Mouse (Mus musculus): ENCODE results near the gene Cd47.

GRCm38 (mm10) chr16:49753318-49753717 is 47.0 kb upstream of the Cd47 start:
- TF ChIP-seq POLR2A (IDR thresholded peaks at IDR 0.05; ENCODE audit: insufficient read length, low read depth), result no peak
- TF ChIP-seq E2F4 (IDR thresholded peaks at IDR 0.05; ENCODE audit: insufficient read depth), result no peak
- TF ChIP-seq USF1 (IDR thresholded peaks at IDR 0.05; ENCODE audit: low read depth), result no peak
- TF ChIP-seq POLR2AphosphoS2 (IDR thresholded peaks at IDR 0.05; ENCODE audit: insufficient read length, low read depth), result no peak
- no peak for TF ChIP-seq SRF (IDR thresholded peaks at IDR 0.05; ENCODE audit: control insufficient read depth, insufficient read length, low read depth)
- no peak for TF ChIP-seq MYOG (IDR thresholded peaks at IDR 0.05; ENCODE audit: control insufficient read depth in 1 of 3, insufficient read depth in 1 of 3, insufficient read length in 2 of 3, low read depth in 2 of 3)
- TF ChIP-seq TCF12 (IDR thresholded peaks at IDR 0.05; ENCODE audit: insufficient read depth, poor library complexity, severe bottlenecking), result no peak
- no peak for TF ChIP-seq MAX (IDR thresholded peaks at IDR 0.05; ENCODE audit: low read depth)

All from myocyte (in vitro differentiated cells).